Mouse (Mus musculus) midbrain, embryonic 16.5 days (tissue): ENCODE data around the gene Olfr117. TPM values are rescaled to one million over a fixed set of nuclear protein-coding genes. Genes with fewer than 3 reads are reported as not detected.
"Not testable (repeated sequence)": the region's sequence is repeated elsewhere in the genome, so short reads cannot be mapped to it uniquely, and the experiment has no call there.

ENCODE experiments used
- ATAC-seq: fragments of 200-750 bp; cut with Nextera tagmentation; 2 replicates; pipeline ENCODE4 v1.8.0; 2017; ENCODE audit warnings: moderate TSS enrichment
- H3K27ac ChIP-seq: fragments of 300-500 bp; sonication (generic); 2 replicates; pipeline ENCODE4 v1.5.1; 2014; ENCODE audit warnings: mild to moderate bottlenecking, low read length, mixed read lengths
- H3K27me3 ChIP-seq: fragments of 300-500 bp; sonication (generic); 2 replicates; pipeline ENCODE4 v1.6.1; 2014; ENCODE audit warnings: low read depth, low read length, mixed read lengths; ENCODE audit not compliant: control insufficient read depth, insufficient read depth
- H3K36me3 ChIP-seq: fragments of 300-500 bp; sonication (generic); 2 replicates; pipeline ENCODE4 v1.6.1; 2014; ENCODE audit warnings: mild to moderate bottlenecking, low read length, moderate library complexity, mixed read lengths; ENCODE audit not compliant: control insufficient read depth, insufficient read depth
- H3K4me1 ChIP-seq: fragments of 300-500 bp; sonication (generic); 2 replicates; pipeline ENCODE4 v1.6.1; 2014; ENCODE audit warnings: mild to moderate bottlenecking, low read length, mixed read lengths; ENCODE audit not compliant: control insufficient read depth, insufficient read depth
- H3K4me2 ChIP-seq: fragments of 300-500 bp; sonication (generic); 2 replicates; pipeline ENCODE4 v1.6.1; 2014; ENCODE audit warnings: mild to moderate bottlenecking, low read length, mixed read lengths
- H3K4me3 ChIP-seq: fragments of 300-500 bp; sonication (generic); 2 replicates; pipeline ENCODE4 v1.5.1; 2014; ENCODE audit warnings: low read depth, mild to moderate bottlenecking, low read length, moderate library complexity, mixed read lengths
- H3K9ac ChIP-seq: fragments of 300-500 bp; sonication (generic); 2 replicates; pipeline ENCODE4 v1.6.1; 2014; ENCODE audit warnings: low read depth, low read length, mixed read lengths
- H3K9me3 ChIP-seq: fragments of 300-500 bp; sonication (generic); replicated peaks from 2 replicates; pipeline ENCODE4 v1.6.1; 2014; ENCODE audit warnings: mild to moderate bottlenecking, low read length, mixed read lengths; ENCODE audit not compliant: control insufficient read depth, poor library complexity, severe bottlenecking
- WGBS: fragments of 180-500 bp; shearing (Covaris S2); extraction: QIAGEN DNeasy Blood & Tissue Kit; methylation state at CpG from one replicate; pipeline ENCODE4 v1.1.7; 2014; 5-methylcytosine and 5-hydroxymethylcytosine counted together
- polyA plus RNA-seq: library from polyadenylated mRNA; unstranded; fragments of >200 nt; fragmentation: Nextera tagmentation; extraction: Ambion mirVana; gene quantifications from 2 replicates; pipeline ENCODE4 v1.2.1, GENCODE M21; 2015

Gene Olfr117
- not detected in 2 replicates for polyA plus RNA-seq

- Histone ChIP-seq H3K9me3 (no peaks in the 10 kb centered on the region), H3K4me2 (no peak within 1 kb of the TSS), H3K4me1 (no peaks in the 10 kb centered on the region), H3K27me3 (no peaks in the 10 kb centered on the region), H3K4me3 (no peak within 1 kb of the TSS), H3K9ac (no peak within 1 kb of the TSS), H3K27ac (no peak within 1 kb of the TSS), H3K36me3 (no peaks in the 10 kb centered on the region)
- no peak for ATAC-seq
- 68% methylated on average over 1 of the region's 1 CpGs for WGBS
These were observed at the start of gene Olfr117 for GRCm38 (mm10) chr17:37663682-37664081. Gene Olfr117, minus strand, starts transcription at chr17:37663782.

- H3K9me3 ChIP-seq, H3K9ac ChIP-seq, H3K36me3 ChIP-seq, H3K27ac ChIP-seq, H3K27me3 ChIP-seq, ATAC-seq, H3K4me3 ChIP-seq, H3K4me1 ChIP-seq, H3K4me2 ChIP-seq: not testable (repeated sequence)
- WGBS: 71% methylated on average over 1 of the region's 1 CpGs
These were observed 32.7 kb upstream of the Olfr117 start, which contains the start of gene Olfr119 for GRCm38 (mm10) chr17:37696264-37696663. Gene Olfr119, plus strand, starts transcription at chr17:37696564.

- WGBS: 81% methylated on average over 2 of the region's 2 CpGs
These were observed 3.1 kb upstream of the Olfr117 start, which contains the start of gene Olfr118 for GRCm38 (mm10) chr17:37666688-37667087. Gene Olfr118, plus strand, starts transcription at chr17:37666988.

GRCm38 (mm10) chr17:37627009-37627408 lies 36.6 kb downstream of the Olfr117 start, which contains the start of the genes Olfr115 and Olfr116:
Gene Olfr115, minus strand, starts transcription at chr17:37627109.
Gene Olfr116, minus strand, starts transcription at chr17:37627199.
- 81% methylated on average over 2 of the region's 2 CpGs for WGBS
- no peak within 1 kb of the TSS for H3K9ac ChIP-seq

More at GRCm38 (mm10) chr17:37666688-37667087, 3.1 kb upstream of the Olfr117 start, which contains the start of gene Olfr118:
- no peaks in the 10 kb centered on the region for H3K4me1 ChIP-seq
- no peaks in the 10 kb centered on the region for H3K27me3 ChIP-seq
- H3K4me3 ChIP-seq: no peak within 1 kb of the TSS
- no peak within 1 kb of the TSS for H3K9ac ChIP-seq
- no peak within 1 kb of the TSS for H3K4me2 ChIP-seq
- H3K9me3 ChIP-seq: no peaks in the 10 kb centered on the region
- no peak for ATAC-seq
- no peak within 1 kb of the TSS for H3K27ac ChIP-seq
- no peaks in the 10 kb centered on the region for H3K36me3 ChIP-seq

More at GRCm38 (mm10) chr17:37627009-37627408, 36.6 kb downstream of the Olfr117 start, which contains the start of the genes Olfr115 and Olfr116:
- H3K36me3 ChIP-seq: no peaks in the 10 kb centered on the region
- H3K4me1 ChIP-seq: no peaks in the 10 kb centered on the region
- H3K27ac ChIP-seq: no peak within 1 kb of the TSS
- ATAC-seq: no peak
- H3K27me3 ChIP-seq: no peaks in the 10 kb centered on the region
- H3K4me3 ChIP-seq: no peak within 1 kb of the TSS
- H3K4me2 ChIP-seq: no peak within 1 kb of the TSS
- no peaks in the 10 kb centered on the region for H3K9me3 ChIP-seq

Other genes with a start within 250 kb of the Olfr117 start
- gene Olfr108, start 218.3 kb downstream of the Olfr117 start, polyA plus RNA-seq: not detected in 2 replicates
- gene Olfr109, start 204.9 kb downstream of the Olfr117 start, polyA plus RNA-seq: not detected in 2 replicates
- gene H2-M2, start 180.2 kb downstream of the Olfr117 start, polyA plus RNA-seq: not detected in 2 replicates
- not detected in 2 replicates for gene Olfr110, start 171.3 kb downstream of the Olfr117 start, polyA plus RNA-seq
- 0.12 TPM in 1 of 2 replicates, not detected in the other for gene Olfr111, start 155.8 kb downstream of the Olfr117 start, polyA plus RNA-seq
- not detected in 2 replicates for gene Olfr112, start 94.3 kb downstream of the Olfr117 start, polyA plus RNA-seq
- gene Olfr113, start 86.1 kb downstream of the Olfr117 start, polyA plus RNA-seq: not detected in 2 replicates
- not detected in 2 replicates for gene Olfr114, start 71.0 kb downstream of the Olfr117 start, polyA plus RNA-seq
- not detected in 2 replicates for gene Olfr115, start 36.7 kb downstream of the Olfr117 start, polyA plus RNA-seq
- not detected in 2 replicates for gene Olfr116, start 36.6 kb downstream of the Olfr117 start, polyA plus RNA-seq
- gene Olfr118, start 3.2 kb upstream of the Olfr117 start, polyA plus RNA-seq: not detected in 2 replicates
- gene Olfr119, start 32.8 kb upstream of the Olfr117 start, polyA plus RNA-seq: not detected in 2 replicates
- not detected in 2 replicates for gene Olfr120, start 58.0 kb upstream of the Olfr117 start, polyA plus RNA-seq
- gene Olfr121, start 85.1 kb upstream of the Olfr117 start, polyA plus RNA-seq: not detected in 2 replicates
- not detected in 2 replicates for gene Olfr122, start 104.8 kb upstream of the Olfr117 start, polyA plus RNA-seq
- gene Olfr123, start 129.7 kb upstream of the Olfr117 start, polyA plus RNA-seq: not detected in 2 replicates
- not detected in 2 replicates for gene Olfr124, start 136.1 kb upstream of the Olfr117 start, polyA plus RNA-seq
- not detected in 2 replicates for gene Olfr125, start 169.2 kb upstream of the Olfr117 start, polyA plus RNA-seq
- not detected in 2 replicates for gene Olfr126, start 183.7 kb upstream of the Olfr117 start, polyA plus RNA-seq
- gene Olfr127, start 236.7 kb upstream of the Olfr117 start, polyA plus RNA-seq: not detected in 2 replicates